Mouse (Mus musculus) frontal cortex, postnatal 25 days (tissue): ENCODE measurements at regions not wholly inside any gene's neighbourhood (a gene's known extent, or its start where the extent isn't known, plus 50 kb on each side); places are given as distances from the start of the nearest gene placed in this dataset.
"Not testable (repeated sequence)": the region's sequence is repeated elsewhere in the genome, so short reads cannot be mapped to it uniquely, and the experiment has no call there.

Experiments
- DNase-seq, 2 experiments: peaks; one replicate each; pipeline ENCODE4 v3.0.0; 2022; ENCODE audit warnings: low spot score in 2 of 2

DNA sequence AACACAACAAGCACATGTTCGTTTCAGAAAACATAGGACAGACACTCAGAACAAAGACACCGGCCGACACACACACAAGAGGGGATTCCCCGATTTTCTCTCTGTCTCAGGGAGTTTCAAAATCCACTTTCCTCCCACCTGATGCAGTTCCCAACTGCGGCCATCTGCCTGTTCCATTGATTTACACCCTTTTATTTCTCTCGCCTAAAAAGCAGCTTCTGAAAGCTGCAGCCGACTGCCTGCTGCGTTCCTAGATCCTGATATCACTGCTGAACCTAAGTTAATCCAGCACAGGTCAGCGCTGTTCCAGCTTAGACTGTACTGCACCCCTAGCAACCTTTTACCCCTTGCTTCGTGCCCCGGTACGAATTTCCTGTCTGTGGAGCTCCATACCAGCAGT, 237.0 kb downstream of the Impad1 start:
- DNase-seq = no peak

DNA sequence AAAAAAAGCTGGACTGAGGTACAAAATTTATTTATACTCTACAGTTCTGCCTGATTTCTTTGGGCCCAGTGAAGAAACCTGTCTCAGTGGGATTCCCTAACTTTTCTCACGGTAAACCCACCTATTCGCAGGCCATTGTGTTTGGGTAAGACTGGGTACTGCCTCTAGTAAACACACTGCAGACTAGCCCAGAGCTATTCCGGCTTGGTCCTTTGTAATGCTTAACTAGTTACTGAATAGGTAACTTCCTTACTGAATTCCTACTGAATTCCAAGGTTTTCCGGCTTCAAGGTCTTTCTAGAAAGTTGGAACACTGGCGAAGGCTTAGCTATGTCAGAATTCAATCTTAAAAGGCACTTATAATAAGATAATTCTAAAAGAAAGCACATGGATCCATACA, 242.9 kb downstream of the Impad1 start:
- DNase-seq = no peak

DNA sequence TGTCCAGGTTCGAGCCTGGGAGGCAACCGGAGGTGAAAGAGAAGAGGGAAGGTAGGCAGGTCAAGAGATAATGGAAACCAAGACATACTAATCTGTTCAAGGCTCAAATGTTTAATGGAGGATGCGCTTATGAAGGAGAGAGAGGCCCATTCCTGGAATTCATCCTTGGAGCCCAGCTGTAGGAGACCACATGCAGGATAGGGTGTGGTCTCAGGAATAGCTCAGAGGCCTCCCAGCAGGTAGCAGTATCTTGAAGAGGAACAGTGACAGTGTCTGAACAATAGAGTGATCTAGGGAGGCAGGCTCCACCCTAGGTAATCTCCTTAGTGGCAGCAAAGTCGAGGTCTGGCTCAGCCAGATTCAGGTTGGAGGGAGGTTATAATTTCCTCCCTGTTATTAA, 243.3 kb downstream of the Impad1 start:
- DNase-seq = no peak

DNA sequence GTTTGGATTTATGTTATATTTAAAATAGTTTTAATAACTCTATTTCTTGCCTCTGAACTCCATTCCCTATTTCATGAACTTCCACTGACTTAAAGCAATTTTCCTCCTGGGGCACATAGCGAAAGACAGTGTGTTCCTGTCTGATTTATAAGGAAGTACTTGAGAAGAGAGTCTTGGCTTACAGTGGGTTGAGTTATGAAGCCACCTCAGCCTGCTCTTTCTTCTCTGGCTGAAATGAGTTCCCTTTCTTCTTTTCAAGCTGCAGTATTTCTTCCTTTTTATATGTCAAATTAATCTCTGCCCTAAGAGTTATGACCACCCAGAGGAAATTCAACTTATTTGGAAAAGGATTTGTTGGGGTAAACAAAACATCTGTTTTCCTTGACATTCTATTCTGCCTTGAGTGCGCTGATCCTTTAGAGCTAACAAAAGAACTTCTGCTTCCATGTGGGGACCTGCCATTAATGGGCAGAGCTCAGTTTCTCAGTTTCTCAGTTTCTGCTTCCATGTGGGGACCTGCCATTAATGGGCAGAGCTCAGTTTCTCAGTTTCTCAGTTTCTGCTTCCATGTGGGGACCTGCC, 255.9 kb downstream of the Impad1 start:
- DNase-seq = no peak

DNA sequence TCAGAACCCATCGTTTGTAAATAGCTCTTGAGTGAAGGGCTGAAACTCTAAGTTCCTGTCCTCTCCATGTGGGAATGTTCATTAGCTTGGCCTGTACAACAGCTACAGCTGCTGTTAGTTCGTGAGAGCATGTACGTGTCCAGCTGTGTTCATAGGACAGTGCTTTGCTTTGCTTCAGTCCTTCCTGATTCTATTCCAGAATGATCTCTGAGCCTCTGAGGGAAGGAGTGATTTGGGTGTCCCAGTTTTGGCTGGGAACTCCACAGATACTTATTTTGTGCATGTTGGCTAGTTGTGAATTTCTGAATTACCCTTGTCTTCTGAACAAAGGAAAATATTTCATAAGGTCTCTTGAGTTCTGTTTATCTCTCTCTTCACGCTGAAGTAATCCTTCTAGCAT, 261.0 kb downstream of the Impad1 start:
- DNase-seq = no peak

DNA sequence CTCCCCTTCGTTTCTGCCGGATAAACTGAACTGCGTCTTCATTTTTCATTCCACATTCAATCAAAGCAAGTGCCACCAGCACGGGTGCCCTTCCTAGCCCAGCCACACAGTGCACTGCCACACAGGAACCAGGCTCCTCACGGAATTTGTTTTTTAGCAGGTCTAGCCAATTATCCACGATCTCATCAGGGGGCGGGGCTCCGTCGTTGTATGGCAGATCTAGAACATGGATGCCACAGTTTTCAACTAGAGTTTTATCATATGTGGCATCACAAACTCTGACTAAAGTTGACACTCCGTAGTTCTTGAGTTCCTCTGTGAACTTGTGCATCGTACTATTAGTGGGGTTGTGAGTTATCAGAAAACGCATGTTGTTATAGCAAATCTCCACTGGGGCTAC, 264.8 kb downstream of the Impad1 start:
- DNase-seq = no peak

DNA sequence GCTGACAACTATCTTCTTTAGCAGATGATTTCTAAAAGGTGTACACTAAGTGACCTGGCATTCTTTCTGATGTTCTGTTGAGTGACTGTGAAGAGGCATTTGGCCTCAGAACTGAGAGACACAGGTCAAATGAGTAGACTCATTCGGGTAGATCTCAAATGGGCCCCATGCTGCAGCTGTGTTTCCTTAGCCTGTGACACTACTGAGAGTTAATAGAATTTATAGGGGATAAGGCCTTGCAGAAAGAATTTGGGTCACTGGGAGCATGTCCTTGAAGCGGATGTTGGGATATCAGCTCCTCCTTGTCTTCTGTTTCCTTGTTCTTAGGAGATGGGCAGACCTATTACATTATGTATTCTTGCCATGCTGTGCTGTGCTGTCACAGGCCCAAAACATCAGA, 271.4 kb downstream of the Impad1 start:
- no peak for DNase-seq

DNA sequence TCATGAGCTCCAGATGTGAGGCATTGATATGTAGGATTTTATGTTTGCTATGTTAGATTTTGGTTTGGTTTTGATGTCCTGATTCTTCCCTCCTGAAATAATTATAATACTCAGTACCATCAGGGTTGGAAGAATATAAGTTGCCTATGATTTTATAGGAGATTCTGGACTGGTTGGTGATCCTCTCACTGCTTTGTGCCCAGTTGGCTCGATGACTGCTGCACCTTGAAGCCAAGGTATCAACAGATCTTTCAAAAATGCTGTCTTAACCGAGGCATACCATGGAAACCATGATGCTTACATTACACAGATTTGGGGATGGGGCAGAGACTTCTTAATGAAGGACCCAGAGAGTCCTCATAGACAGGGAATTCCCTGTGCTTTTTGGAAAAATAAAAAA, 274.4 kb downstream of the Impad1 start:
- DNase-seq = no peak

DNA sequence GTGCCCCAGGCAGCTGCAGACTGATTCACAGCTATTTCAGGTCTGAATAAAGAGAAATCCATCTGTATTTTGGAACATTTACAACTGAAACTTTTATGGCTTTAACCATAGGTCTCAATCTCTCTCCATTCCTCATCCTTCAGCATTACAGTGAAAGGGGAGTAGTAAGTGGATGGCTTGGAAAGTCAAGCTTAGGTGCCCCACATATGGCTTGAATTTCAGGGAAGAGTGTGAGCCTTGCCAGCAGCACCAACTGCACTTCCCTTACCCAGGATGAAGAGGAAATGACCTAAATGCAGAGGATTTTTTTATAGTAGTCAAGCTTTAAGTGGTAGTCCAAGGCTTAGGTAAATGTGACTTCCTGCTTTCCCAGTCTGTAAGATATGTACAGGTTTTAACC, 279.8 kb downstream of the Impad1 start:
- DNase-seq = no peak

DNA sequence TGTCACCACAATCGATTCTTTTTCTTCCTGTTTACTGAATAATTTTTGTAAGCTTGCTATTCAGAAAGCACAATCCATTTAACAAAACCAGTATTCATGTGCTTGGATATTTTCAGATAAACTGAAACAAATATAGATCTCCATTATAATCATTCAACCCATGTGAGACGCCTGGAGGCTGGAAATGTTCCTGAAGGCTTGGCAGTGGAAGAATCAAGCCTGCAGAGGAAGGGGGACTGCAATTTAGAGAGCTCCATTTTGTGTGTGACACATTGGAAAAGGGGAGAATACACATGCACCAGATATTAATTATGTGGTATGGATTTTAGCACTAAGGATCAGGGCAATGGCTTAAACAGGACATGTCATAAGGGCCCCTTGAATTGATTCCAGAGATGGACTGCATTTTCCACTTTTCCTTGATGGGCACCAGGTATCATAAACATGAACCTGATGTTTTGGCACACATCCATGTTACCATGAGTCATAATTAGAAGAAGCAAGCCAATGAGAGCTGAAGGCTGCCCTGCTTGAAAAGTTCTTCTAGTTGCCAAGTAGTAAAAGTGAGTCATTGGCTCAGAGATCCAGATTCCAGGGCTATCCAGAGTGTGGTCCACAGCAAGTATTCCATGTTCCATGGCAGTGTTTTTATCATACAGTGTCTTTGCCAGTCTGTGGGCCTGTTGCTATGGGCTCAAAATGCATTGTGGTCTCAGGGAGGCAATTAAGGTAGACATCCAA, 282.8 kb downstream of the Impad1 start:
- DNase-seq = no peak

DNA sequence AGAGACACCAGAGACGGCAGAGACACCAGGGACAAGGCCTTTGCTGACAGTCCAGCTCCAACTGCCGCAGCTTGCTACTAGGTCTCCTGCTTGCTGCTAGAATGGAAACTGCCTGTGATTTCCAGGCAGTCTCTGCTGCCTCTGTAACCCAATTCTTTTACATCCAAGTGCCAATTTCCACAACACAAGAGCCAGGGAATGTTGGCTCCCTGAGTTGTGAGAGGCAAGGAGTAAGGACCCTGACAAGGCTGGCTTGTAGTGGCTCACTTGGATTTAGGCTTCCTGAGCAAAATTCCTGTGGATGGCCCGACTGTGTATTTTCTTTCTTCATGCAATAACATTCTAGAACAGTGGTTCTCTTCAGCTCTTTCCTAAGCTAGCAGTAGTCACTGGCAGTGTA, 283.9 kb downstream of the Impad1 start:
- DNase-seq = no peak

DNA sequence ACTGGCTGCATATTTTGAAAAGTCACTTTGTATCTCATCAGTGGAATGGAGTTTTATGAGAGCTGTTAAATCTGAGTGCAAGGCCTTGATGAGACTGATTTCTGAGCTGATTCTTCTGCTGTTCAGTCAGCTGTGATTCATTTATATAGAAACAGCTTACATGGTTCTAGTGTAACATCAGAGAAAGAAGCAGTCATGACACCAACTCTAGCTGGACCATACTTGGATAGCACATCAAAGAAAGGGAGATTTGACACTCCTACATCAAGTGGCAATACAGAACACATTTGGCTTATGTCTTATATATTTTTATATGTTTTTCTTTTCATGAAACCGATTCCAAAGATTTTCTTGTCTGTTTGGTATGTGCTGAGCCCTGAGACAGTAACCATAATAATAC, 296.0 kb downstream of the Impad1 start:
- no peak for DNase-seq

DNA sequence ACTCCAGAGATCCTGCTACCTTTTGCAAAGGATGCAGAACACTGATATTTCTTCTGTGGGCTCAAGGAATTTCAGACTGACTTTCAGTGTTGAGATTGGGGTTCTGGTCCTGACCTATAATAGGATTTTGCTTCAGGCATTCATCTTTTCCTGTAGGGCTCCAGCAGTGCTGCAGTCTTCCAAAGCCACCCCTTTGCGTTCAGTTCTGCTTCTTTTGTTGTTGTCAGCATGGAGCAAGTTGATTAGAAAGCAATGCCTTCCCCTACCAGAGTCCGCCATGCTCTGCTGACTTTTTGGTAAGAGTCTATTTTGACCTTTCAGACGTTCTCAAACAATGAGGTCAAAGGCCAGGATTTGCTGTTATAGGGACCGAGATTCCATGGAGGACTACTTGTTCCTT, 297.0 kb downstream of the Impad1 start:
- no peak for DNase-seq

DNA sequence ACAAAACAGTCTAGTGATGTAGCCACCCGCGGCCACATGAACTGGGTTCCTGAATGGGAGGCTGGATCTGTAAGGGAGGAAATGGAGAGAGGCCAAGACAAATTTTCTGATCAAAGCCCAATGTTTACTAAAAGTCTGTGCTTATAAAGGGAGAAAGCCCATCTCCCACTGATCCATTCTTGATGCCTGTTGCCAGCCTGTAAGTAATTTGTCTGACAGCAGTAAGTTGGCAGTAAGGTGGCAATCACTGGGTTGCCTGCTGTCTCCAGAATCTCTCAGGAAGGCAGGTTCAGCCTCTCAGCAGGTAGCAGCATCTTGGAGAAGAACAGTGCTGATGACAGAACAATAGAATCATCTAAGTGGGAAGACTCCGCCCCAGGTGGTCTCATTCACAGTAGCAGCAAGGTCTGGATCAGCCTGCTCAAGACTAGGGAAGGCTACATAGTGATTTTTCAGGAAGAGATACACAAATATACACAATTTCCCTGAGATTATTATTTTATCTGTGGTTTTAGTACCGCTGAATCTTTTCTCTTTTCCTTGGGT, 327.9 kb downstream of the Impad1 start:
- DNase-seq = no peak

DNA sequence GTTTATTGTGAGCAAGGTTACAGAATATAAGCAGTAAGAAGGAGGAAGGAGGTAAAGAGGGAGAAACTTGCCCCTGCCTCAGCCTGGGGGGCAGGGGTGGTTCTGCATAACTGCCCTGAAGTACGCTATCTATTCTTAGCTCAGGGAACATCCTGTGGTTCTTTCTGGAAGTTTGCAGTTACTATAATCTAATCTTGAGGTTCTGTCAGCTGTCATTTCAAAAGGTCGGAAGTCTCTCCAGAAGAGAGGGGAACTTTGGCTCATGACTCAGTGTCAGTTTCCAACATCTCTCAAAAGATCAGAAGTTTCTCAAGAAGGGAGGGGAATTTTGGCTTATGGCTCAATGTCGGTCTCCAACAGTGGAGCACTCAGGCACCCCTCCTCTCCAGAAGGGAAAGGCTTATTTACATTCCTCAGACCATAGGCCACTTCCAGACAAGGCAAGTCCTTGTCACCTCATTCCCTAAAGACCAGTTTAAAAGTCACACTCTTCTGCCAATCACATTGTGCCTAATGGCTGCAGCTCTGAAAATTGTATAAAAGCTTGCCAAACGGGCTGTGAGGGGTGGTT, 328.9 kb downstream of the Impad1 start:
- no peak for DNase-seq

DNA sequence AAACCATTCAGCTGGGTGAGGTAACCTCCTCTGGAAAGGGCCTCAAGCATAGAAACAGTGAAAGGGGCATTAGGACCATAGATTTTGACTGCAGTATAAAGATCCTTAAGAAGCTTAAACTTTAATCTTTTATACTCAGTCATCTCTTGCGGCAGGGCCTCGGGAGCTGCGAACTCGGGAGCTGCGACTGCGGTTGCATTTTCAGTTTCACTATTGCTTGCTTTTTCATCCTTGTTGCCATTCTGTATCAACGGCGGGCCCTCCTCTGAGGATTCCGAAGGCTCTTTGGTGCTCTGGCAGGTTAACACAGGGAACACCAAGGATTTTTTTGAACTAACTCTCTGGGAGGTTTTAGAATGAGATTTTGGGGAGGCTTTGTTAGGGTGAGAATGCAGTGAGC, 333.9 kb downstream of the Impad1 start:
- DNase-seq = no peak

DNA sequence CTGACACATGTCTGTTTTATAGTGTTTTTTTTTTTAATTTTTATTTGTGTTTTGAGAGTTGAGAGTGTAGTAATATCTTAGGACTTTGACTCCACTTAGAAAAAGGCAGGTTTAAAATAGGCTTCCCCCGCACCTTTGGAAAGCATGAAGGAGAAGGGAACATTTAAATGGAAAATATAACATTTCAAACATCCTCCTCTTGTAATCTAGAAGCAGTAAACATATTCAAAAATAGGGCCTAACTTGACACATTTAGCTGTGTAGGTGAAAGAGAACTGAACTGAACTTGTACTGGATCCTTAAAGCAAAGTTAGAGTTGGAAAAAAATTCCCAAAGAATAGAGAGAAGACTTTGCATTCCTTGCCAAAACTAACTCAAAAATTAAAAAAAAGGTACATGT, 343.1 kb downstream of the Impad1 start:
- DNase-seq = no peak

DNA sequence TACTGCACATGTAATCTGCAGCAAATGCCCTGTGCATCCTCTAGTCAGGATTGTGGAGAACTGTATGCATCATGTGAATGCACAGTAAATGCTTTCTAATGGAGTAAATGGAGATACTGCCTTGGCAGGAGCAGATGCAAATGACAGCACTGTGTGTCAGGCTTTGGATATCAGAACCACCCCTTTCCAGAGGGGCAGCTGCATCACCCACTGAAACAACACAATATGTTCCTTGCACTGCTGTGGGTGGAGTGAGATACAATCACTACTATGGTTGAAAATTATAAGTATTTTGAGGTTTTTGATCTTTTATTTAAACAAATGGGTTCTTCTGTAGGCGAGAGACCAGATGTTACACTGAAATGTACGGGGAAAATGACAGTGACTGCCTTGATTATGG, 350.5 kb downstream of the Impad1 start:
- DNase-seq = no peak

DNA sequence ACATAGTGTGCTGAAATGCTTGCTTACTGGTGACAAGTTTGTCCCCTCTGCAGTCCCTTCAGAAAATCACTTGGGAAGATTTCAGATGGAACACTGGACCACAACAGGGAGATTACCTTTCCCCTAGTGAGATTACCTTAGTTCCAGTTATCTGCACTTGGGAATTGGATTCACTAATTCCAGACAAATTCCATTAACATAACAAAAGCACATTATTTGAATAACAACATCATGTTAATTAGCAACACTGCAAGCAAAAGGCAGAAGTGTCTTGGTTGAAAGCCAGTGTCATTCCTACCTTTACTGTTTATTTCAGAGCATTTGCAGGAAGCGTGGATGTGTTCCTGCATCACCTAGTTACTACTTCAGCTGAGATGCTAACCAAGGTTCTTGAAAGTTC, 355.6 kb downstream of the Impad1 start:
- DNase-seq = no peak

DNA sequence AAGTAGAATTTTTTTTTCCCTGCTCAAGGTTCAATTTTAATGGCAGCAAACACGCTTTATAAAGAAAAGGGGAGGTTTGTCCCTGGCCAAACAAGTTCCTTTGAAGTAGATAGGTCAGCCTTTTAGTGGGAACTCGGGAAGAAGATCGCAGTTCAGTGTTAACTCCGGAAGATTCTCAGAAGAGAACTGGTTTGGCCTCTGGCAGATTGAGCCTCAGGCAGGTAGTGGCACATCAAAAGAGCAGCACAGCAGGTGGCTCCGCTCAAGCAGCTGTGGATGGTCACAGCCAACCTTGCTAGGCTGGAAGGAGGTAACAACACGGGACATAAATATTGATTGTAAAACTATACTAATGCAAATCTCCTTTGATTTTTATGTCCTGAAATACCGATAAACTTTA, 347.2 kb upstream of the Sdr16c6 start:
- DNase-seq = not testable (repeated sequence)

DNA sequence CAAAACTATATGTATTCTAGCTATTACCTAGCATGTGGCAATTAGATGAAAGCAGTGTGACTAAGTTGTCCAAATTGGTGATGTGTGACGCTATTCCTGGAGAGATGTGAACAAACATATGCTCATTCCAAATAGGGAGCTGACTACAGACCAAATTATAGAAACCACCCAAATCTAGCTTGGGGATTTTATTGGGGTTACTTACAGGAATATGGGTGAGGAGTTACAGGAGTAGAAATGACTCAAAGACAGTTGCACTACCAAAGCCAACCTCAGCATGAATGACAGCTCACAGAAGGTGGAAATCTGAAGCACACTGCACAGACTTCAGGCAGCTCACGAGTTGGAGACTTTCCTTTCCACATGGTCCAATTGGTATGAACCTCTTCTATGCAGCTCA, 326.5 kb upstream of the Sdr16c6 start:
- no peak for DNase-seq

DNA sequence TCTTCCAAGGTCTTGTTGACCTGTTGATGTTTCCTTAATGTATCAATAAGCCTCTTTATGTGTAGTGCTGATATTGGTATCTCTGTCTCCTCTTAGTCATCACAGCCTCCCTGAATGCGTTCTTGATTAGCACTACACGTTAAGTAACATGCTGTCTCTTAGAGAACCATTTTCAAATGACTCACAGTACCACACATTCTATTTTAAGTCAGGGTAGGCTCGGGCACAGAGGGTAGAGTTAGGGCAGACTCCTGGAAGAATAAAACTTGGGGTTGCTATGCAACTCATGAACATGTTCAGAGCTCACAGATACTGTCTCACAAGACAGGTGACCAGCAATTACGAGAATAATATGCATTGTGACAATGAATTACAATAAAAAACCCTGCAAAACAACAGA, 320.1 kb upstream of the Sdr16c6 start:
- DNase-seq = peak in 1 of 2 experiments; percentile 6

DNA sequence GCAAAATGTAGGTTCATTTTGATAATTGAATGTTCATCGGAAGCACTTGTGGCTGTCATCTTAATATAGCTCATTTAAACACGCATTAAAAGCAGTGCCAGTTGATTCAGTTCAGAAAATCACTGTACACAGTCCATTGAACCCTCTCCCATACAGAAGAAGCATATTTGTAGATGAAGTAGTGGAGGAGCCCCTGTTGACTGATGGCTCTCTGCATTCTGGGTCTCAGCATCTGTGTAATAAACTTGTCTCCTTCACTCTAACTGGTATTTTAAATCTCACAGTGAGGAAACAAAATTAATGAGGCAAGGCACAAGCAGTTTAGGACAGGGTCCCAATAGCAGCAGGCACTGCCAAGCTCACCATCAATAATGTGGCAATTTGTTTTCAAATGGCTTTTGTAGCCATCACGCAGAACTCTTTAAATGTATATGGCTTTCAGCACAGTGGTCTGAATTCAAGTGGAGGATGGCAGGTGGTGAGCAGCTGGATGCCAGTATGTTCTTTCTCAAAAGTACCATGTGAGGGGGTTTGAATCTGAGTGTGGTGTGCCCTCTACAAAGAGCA, 302.8 kb upstream of the Sdr16c6 start:
- DNase-seq = no peak
